Mouse (Mus musculus): ENCODE data around the gene Ciapin1. TPM values are rescaled to one million over a fixed set of nuclear protein-coding genes. Genes with fewer than 3 reads are reported as not detected.
A peak's percentile ranks its signal among the peaks of the same experiment; 100 is the strongest.

Ciapin1 gene
- total and polyA plus RNA-seq, 3 experiments = 122 to 263 TPM; not detected in 1

DNA sequence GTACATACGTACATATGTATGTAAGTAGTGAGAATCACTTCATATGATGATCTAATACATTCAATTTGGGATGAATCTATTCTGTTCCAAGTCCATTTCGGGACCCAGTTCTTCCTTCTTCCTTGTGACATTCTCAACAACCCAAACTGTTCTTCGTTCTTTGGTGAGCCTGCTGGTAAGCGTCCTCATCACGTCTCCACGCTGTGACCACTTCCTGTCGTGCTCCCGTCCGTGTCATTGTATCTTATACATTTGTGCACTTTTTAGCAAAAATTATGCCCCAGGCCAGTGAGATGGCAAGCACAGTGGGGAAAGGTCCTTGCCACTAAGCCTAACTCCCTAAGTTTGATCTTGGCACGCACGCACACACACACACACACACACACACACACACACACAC, 20.2 kb downstream of the Ciapin1 start:
- no peaks in the 10 kb centered on the region for H3K79me2 ChIP-seq (ENCODE audit: control insufficient read depth, insufficient read depth, low read length, poor library complexity)
- no peak overlapping the region for H3K9ac ChIP-seq (ENCODE audit: control insufficient read depth, low read depth, low read length, poor library complexity, severe bottlenecking)
- DNase-seq (ENCODE audit: low read depth, low spot score) = no peak
- H3K36me3 ChIP-seq (ENCODE audit: control insufficient read depth in 1 of 2, insufficient read depth in 2 of 2, low read length in 2 of 2) = peaks cover 0 to 6% of the 10 kb centered on the region in 2 experiments; a peak in 1 of 4 replicates
- TF ChIP-seq RAD21 (IDR thresholded peaks at IDR 0.05; ENCODE audit: low read depth, low read length) (no peak), ZNF384 (IDR thresholded peaks at IDR 0.05; ENCODE audit: low read depth, low read length) (no peak), MXI1 (IDR thresholded peaks at IDR 0.05; ENCODE audit: low read depth, low read length) (no peak), CHD2 (IDR thresholded peaks at IDR 0.05; ENCODE audit: low read length) (no peak), POLR2A (IDR thresholded peaks at IDR 0.05; ENCODE audit: control insufficient read depth in 1 of 2, insufficient read depth in 1 of 2, low read depth in 1 of 2, low read length in 2 of 2, poor library complexity in 1 of 2) (no peak), GABPA (IDR thresholded peaks at IDR 0.05; ENCODE audit: low read depth, low read length) (no peak), MEF2A (IDR thresholded peaks at IDR 0.05; ENCODE audit: extremely low read depth, insufficient replicate concordance, low read depth, low read length, poor library complexity, severe bottlenecking) (no peak), E2F4 (IDR thresholded peaks at IDR 0.05; ENCODE audit: borderline replicate concordance, low read depth, low read length) (no peak)
- no peaks in the 10 kb centered on the region for H3K4me1 ChIP-seq (ENCODE audit: control insufficient read depth in 1 of 2, insufficient read depth in 2 of 2, low read length in 2 of 2)
- H3K27me3 ChIP-seq (ENCODE audit: control insufficient read depth in 1 of 2, insufficient read depth in 2 of 2, low read length in 2 of 2) = no peaks in the 10 kb centered on the region
- H3K27ac ChIP-seq (ENCODE audit: control insufficient read depth, low read depth, low read length) = no peak overlapping the region
- H3K4me3 ChIP-seq (ENCODE audit: control insufficient read depth in 1 of 2, insufficient read depth in 1 of 2, low read depth in 2 of 2, low read length in 2 of 2) = no peak overlapping the region
- no peaks in the 10 kb centered on the region for H3K9me3 ChIP-seq (replicated peaks; ENCODE audit: insufficient read depth, low read length)

DNA sequence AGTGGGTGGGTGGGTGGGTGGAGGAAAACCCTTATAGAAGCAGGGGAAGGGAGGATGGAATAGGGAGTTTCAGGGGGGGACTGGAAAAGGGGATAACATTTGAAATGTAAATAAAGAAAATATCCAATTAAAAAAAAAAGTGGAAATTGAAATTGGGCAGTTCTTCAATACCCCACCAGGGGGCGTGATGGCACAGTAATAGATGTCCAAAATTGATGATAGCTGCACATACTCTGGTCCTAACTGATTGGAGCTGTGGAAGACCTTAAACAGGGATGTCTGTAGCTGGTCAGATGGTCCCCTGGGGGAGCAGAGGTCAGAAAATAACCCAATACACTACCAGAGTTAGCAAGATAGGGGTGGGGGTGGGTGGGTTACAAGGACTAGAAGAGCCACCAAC, 23.6 kb downstream of the Ciapin1 start:
- peak; percentile 55 for DNase-seq (ENCODE audit: low read depth, low spot score)
- Histone ChIP-seq H3K79me2 (ENCODE audit: control insufficient read depth, insufficient read depth, low read length, poor library complexity) (no peaks in the 10 kb centered on the region), H3K9ac (ENCODE audit: control insufficient read depth, low read depth, low read length, poor library complexity, severe bottlenecking) (no peak overlapping the region), H3K4me3 (ENCODE audit: control insufficient read depth in 1 of 2, insufficient read depth in 1 of 2, low read depth in 2 of 2, low read length in 2 of 2) (no peak overlapping the region), H3K4me1 (ENCODE audit: control insufficient read depth in 1 of 2, insufficient read depth in 2 of 2, low read length in 2 of 2) (no peaks in the 10 kb centered on the region), H3K9me3 (replicated peaks; ENCODE audit: insufficient read depth, low read length) (no peaks in the 10 kb centered on the region), H3K27ac (ENCODE audit: control insufficient read depth, low read depth, low read length) (no peak overlapping the region), H3K36me3 (ENCODE audit: control insufficient read depth in 1 of 2, insufficient read depth in 2 of 2, low read length in 2 of 2) (no peaks in the 10 kb centered on the region), H3K27me3 (ENCODE audit: control insufficient read depth in 1 of 2, insufficient read depth in 2 of 2, low read length in 2 of 2) (no peaks in the 10 kb centered on the region)
- TF ChIP-seq RAD21 (IDR thresholded peaks at IDR 0.05; ENCODE audit: low read depth, low read length) (peak; percentile 53), CHD2 (IDR thresholded peaks at IDR 0.05; ENCODE audit: low read length) (no peak), USF1 (IDR thresholded peaks at IDR 0.05; ENCODE audit: low read depth, low read length) (no peak), ZMIZ1 (IDR thresholded peaks at IDR 0.05; ENCODE audit: low read depth, low read length) (no peak), UBTF (IDR thresholded peaks at IDR 0.05; ENCODE audit: borderline replicate concordance, insufficient read depth, low read depth, low read length) (no peak), EP300 (IDR thresholded peaks at IDR 0.05; ENCODE audit: low read depth in 1 of 2, low read length in 2 of 2) (no peak), TAL1 (IDR thresholded peaks at IDR 0.05; ENCODE audit: low read length) (no peak), TBP (IDR thresholded peaks at IDR 0.05; ENCODE audit: low read depth, low read length) (0 out of 2 replicates have a peak, but pooled peaks have one; percentile 14), HCFC1 (IDR thresholded peaks at IDR 0.05; ENCODE audit: low read depth, low read length) (no peak), SIN3A (IDR thresholded peaks at IDR 0.05; ENCODE audit: low read length) (no peak), CTCF (IDR thresholded peaks at IDR 0.05 in 2 of 3, conservative IDR thresholded peaks at IDR 0.05 in 1 of 3; ENCODE audit: control insufficient read depth in 1 of 3, insufficient read depth in 1 of 3, low read depth in 2 of 3, low read length in 3 of 3, poor library complexity in 1 of 3, severe bottlenecking in 1 of 3) (peak; percentile 43 to 75 (median 68)), POLR2AphosphoS5 (IDR thresholded peaks at IDR 0.05; ENCODE audit: borderline replicate concordance, low read depth, low read length) (no peak), GATA1 (IDR thresholded peaks at IDR 0.05; ENCODE audit: low read depth, low read length) (0 out of 2 replicates have a peak, but pooled peaks have one; percentile 7), TCF12 (IDR thresholded peaks at IDR 0.05; ENCODE audit: low read depth, low read length) (no peak), SMC3 (IDR thresholded peaks at IDR 0.05; ENCODE audit: low read depth, low read length) (peak; percentile 61), KAT2A (conservative IDR thresholded peaks at IDR 0.05; ENCODE audit: low read depth, low read length) (no peak), ZNF384 (IDR thresholded peaks at IDR 0.05; ENCODE audit: low read depth, low read length) (peak; percentile 92), GABPA (IDR thresholded peaks at IDR 0.05; ENCODE audit: low read depth, low read length) (no peak)

Measured in MEL (cell line).